Mouse (Mus musculus): ENCODE measurements at regions not wholly inside any gene's neighbourhood (a gene's known extent, or its start where the extent isn't known, plus 50 kb on each side); places are given as distances from the start of the nearest gene placed in this dataset.

- TF ChIP-seq USF2 (IDR thresholded peaks at IDR 0.05; ENCODE audit: borderline replicate concordance in 1 of 2, insufficient read depth in 1 of 2, low read depth in 1 of 2, low read length in 2 of 2) (no peak), CHD1 (IDR thresholded peaks at IDR 0.05; ENCODE audit: low read depth, low read length) (no peak), MAFK (IDR thresholded peaks at IDR 0.05; ENCODE audit: borderline replicate concordance, low read depth, low read length) (no peak), BHLHE40 (IDR thresholded peaks at IDR 0.05; ENCODE audit: borderline replicate concordance, low read depth, low read length) (no peak), POLR2AphosphoS5 (IDR thresholded peaks at IDR 0.05; ENCODE audit: borderline replicate concordance, low read depth, low read length) (no peak), GABPA (IDR thresholded peaks at IDR 0.05; ENCODE audit: low read depth, low read length) (no peak), RCOR1 (IDR thresholded peaks at IDR 0.05; ENCODE audit: low read depth, low read length) (no peak), SIN3A (IDR thresholded peaks at IDR 0.05; ENCODE audit: low read length) (no peak), CHD2 (IDR thresholded peaks at IDR 0.05; ENCODE audit: low read length) (no peak), POLR2A (IDR thresholded peaks at IDR 0.05; ENCODE audit: control insufficient read depth in 1 of 2, insufficient read depth in 1 of 2, low read depth in 1 of 2, low read length in 2 of 2, poor library complexity in 1 of 2) (no peak)
Measured at GRCm38 (mm10) chr7:135790978-135791377, 74.8 kb upstream of the Mki67 start (continued).

DNA sequence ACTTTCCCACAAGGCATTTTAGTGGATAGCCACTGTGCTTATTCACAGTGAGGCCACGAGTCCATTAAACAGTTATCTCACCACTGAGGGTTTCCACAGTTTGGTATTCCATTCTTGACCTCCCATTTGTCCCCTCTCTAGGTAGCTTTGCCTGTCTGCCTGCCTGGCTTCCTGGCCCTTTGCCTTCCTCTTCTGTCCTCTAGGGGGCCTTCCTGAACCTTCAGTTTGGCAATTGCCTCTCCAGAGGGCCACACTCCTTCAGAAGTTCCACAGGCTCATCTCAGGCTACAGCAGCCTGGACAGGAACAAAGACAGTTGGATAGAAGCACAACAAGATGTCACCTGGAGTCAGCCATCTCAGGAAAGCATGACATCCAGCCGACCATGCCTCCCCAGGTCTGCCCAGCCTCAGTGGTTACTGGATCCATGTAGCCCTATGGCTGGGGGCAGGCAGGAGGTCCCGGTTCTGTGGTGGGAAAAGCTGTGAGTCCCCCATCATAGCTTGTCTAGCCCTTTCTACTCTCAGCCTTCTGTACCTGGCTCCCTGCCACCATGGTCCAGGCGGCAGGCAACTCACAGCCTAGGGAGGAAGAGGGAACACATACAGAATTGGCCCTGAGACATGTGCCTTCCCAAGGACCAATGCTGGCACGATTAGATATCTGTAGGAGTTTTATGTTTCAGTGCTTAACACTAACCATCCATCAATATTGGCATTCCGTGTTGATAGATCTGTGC is 76.0 kb upstream of the Mki67 start:
- Histone ChIP-seq H3K4me1 (ENCODE audit: control insufficient read depth in 1 of 2, insufficient read depth in 2 of 2, low read length in 2 of 2) (no peaks in the 10 kb centered on the region), H3K79me2 (ENCODE audit: control insufficient read depth, insufficient read depth, low read length, poor library complexity) (no peaks in the 10 kb centered on the region), H3K4me3 (ENCODE audit: control insufficient read depth in 1 of 2, insufficient read depth in 1 of 2, low read depth in 2 of 2, low read length in 2 of 2) (no peak overlapping the region), H3K9me3 (replicated peaks; ENCODE audit: insufficient read depth, low read length) (no peaks in the 10 kb centered on the region), H3K9ac (ENCODE audit: control insufficient read depth, low read depth, low read length, poor library complexity, severe bottlenecking) (no peak overlapping the region), H3K27me3 (ENCODE audit: control insufficient read depth in 1 of 2, insufficient read depth in 2 of 2, low read length in 2 of 2) (no peaks in the 10 kb centered on the region), H3K36me3 (ENCODE audit: control insufficient read depth in 1 of 2, insufficient read depth in 2 of 2, low read length in 2 of 2) (no peaks in the 10 kb centered on the region), H3K27ac (ENCODE audit: control insufficient read depth, low read depth, low read length) (no peak overlapping the region)
- DNase-seq (ENCODE audit: low read depth, low spot score), result no peak
- TF ChIP-seq CTCF (IDR thresholded peaks at IDR 0.05 in 2 of 3, conservative IDR thresholded peaks at IDR 0.05 in 1 of 3; ENCODE audit: control insufficient read depth in 1 of 3, insufficient read depth in 1 of 3, low read depth in 2 of 3, low read length in 3 of 3, poor library complexity in 1 of 3, severe bottlenecking in 1 of 3) (peak in 2 of 3 experiments; percentile 7 to 11; a peak in 1 of 6 replicates), NRF1 (IDR thresholded peaks at IDR 0.05; ENCODE audit: insufficient read depth, low read depth, low read length, poor library complexity, severe bottlenecking) (no peak)

DNA sequence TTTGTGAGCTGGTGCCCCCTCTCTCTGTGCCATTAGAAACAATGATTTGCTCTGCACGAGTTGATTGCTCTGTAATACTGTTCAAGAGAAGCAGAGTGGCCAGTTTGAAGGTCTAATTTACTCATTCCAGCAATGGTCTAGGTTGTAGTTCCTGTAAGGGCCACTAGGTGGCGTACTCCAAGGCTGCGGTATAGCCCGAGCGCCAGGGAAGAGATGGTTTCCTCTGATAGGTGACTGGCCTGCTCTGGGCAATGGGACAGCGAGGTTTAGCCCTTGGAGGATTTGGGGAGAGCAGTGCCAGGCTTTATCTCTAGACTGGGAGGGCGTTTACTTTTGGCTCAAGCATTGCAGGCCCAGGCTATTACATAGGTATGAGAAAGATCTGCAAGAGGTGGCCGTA is 76.8 kb upstream of the Mki67 start:
- no peak overlapping the region for H3K4me3 ChIP-seq (ENCODE audit: control insufficient read depth in 1 of 2, insufficient read depth in 1 of 2, low read depth in 2 of 2, low read length in 2 of 2)
- H3K36me3 ChIP-seq (ENCODE audit: control insufficient read depth in 1 of 2, insufficient read depth in 2 of 2, low read length in 2 of 2), result no peaks in the 10 kb centered on the region
- no peaks in the 10 kb centered on the region for H3K9me3 ChIP-seq (replicated peaks; ENCODE audit: insufficient read depth, low read length)
- no peaks in the 10 kb centered on the region for H3K4me1 ChIP-seq (ENCODE audit: control insufficient read depth in 1 of 2, insufficient read depth in 2 of 2, low read length in 2 of 2)
- H3K79me2 ChIP-seq (ENCODE audit: control insufficient read depth, insufficient read depth, low read length, poor library complexity), result no peaks in the 10 kb centered on the region
- no peak overlapping the region for H3K27ac ChIP-seq (ENCODE audit: control insufficient read depth, low read depth, low read length)
- peak; percentile 52 for DNase-seq (ENCODE audit: low read depth, low spot score)
- H3K27me3 ChIP-seq (ENCODE audit: control insufficient read depth in 1 of 2, insufficient read depth in 2 of 2, low read length in 2 of 2), result no peaks in the 10 kb centered on the region
- H3K9ac ChIP-seq (ENCODE audit: control insufficient read depth, low read depth, low read length, poor library complexity, severe bottlenecking), result no peak overlapping the region
- no peak for TF ChIP-seq SIN3A (IDR thresholded peaks at IDR 0.05; ENCODE audit: low read length)
- peak; percentile 34 for TF ChIP-seq RAD21 (IDR thresholded peaks at IDR 0.05; ENCODE audit: low read depth, low read length)
- TF ChIP-seq CTCF (IDR thresholded peaks at IDR 0.05 in 2 of 3, conservative IDR thresholded peaks at IDR 0.05 in 1 of 3; ENCODE audit: control insufficient read depth in 1 of 3, insufficient read depth in 1 of 3, low read depth in 2 of 3, low read length in 3 of 3, poor library complexity in 1 of 3, severe bottlenecking in 1 of 3), result peak; percentile 72 to 81 (median 76)
- TF ChIP-seq SMC3 (IDR thresholded peaks at IDR 0.05; ENCODE audit: low read depth, low read length), result peak; percentile 58

Measured in MEL (cell line).